Mouse (Mus musculus): ENCODE measurements around the gene Itih3. TPM values are rescaled to one million over a fixed set of nuclear protein-coding genes. Genes with fewer than 3 reads are reported as not detected.

The Itih3 gene
- total and polyA plus RNA-seq, 2 experiments from 2014 or later = 8.2 to 14.1 TPM

DNA sequence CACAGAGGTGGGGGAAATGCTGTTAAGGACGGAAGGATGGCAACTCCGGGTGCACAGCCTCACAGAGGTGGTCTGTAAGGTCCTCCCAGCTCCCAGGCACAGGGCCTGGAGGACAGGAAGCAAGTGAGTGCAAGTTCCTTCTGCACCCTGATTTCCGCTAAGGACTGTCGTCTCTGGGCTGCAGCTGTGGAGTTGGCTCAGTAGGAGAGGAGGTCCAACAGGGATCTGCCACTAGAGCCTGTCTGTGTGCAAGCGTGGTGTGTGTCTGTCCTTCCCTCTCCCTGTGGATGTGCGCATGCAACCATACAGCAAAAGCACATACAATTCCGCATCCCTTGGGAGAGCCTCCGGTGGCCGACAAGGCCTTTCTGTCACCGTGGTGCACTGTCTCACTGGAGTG is 47.1 kb downstream of the Itih3 start:
- no peak for ATAC-seq
- Histone ChIP-seq H3K36me3 (ENCODE audit: insufficient read depth, low read length) (peaks cover 15% of the 10 kb centered on the region), H3K27ac (no peak overlapping the region), H3K9ac (replicated peaks; ENCODE audit: low read length) (no peak overlapping the region), H3K4me2 (ENCODE audit: low read depth, low read length) (no peak overlapping the region), H3K4me1 (ENCODE audit: insufficient read depth, low read length) (no peaks in the 10 kb centered on the region), H3K27me3 (ENCODE audit: insufficient read depth, low read length) (no peaks in the 10 kb centered on the region), H3K9me3 (ENCODE audit: low read length) (no peaks in the 10 kb centered on the region), H3K4me3 (ENCODE audit: low read length) (no peak overlapping the region)
- DNase-seq (ENCODE audit: low spot score) = no peak
- 92% methylated on average over 10 of the region's 10 CpGs for WGBS
- TF ChIP-seq CTCF (IDR thresholded peaks at IDR 0.05; ENCODE audit: low read depth) = no peak

DNA sequence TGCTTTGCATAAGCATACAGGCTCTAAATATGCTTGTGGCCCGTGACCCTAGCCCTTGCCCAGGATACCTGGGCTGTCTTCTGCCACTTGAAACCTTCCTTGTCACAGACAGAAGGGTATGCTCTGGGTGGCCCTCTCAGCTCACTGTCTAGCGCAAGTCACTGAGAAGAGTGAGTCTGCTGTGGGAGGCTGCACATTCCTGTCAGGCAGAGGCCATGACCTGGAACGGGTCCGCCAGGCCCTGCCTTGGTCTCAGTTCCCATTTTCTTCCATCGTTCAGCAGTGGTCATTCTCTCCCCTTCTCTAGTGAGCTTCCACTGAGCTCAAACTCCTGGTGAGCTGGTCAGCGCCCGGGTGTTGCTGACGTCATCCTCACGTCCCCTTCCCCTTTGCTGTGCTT is 47.6 kb downstream of the Itih3 start:
- H3K36me3 ChIP-seq (ENCODE audit: insufficient read depth, low read length) = peaks cover 15% of the 10 kb centered on the region
- no peaks in the 10 kb centered on the region for H3K27me3 ChIP-seq (ENCODE audit: insufficient read depth, low read length)
- no peak overlapping the region for H3K9ac ChIP-seq (replicated peaks; ENCODE audit: low read length)
- WGBS = 87% methylated on average over 9 of the region's 9 CpGs
- TF ChIP-seq CTCF (IDR thresholded peaks at IDR 0.05; ENCODE audit: low read depth) = no peak
- H3K4me3 ChIP-seq (ENCODE audit: low read length) = no peak overlapping the region
- no peaks in the 10 kb centered on the region for H3K9me3 ChIP-seq (ENCODE audit: low read length)
- ATAC-seq (no peak), DNase-seq (ENCODE audit: low spot score) (no peak)
- H3K4me1 ChIP-seq (ENCODE audit: insufficient read depth, low read length) = no peaks in the 10 kb centered on the region
- no peak overlapping the region for H3K27ac ChIP-seq
- no peak overlapping the region for H3K4me2 ChIP-seq (ENCODE audit: low read depth, low read length)

- ATAC-seq (no peak), DNase-seq (ENCODE audit: low spot score) (no peak)
- no peaks in the 10 kb centered on the region for H3K4me1 ChIP-seq (ENCODE audit: insufficient read depth, low read length)
- H3K27me3 ChIP-seq (ENCODE audit: insufficient read depth, low read length) = no peaks in the 10 kb centered on the region
- H3K4me2 ChIP-seq (ENCODE audit: low read depth, low read length) = no peak overlapping the region
- no peak overlapping the region for H3K27ac ChIP-seq
- no peak overlapping the region for H3K9ac ChIP-seq (replicated peaks; ENCODE audit: low read length)
- WGBS = 87% methylated on average over 12 of the region's 12 CpGs
- peaks cover 15% of the 10 kb centered on the region for H3K36me3 ChIP-seq (ENCODE audit: insufficient read depth, low read length)
- H3K9me3 ChIP-seq (ENCODE audit: low read length) = no peaks in the 10 kb centered on the region
- no peak overlapping the region for H3K4me3 ChIP-seq (ENCODE audit: low read length)
- TF ChIP-seq CTCF (IDR thresholded peaks at IDR 0.05; ENCODE audit: low read depth) = no peak
These were observed 48.3 kb downstream of the Itih3 start for GRCm38 (mm10) chr14:30875130-30875865.

GRCm38 (mm10) chr14:30874095-30874700 is 49.4 kb downstream of the Itih3 start:
- Histone ChIP-seq H3K4me1 (ENCODE audit: insufficient read depth, low read length) (no peaks in the 10 kb centered on the region), H3K4me2 (ENCODE audit: low read depth, low read length) (no peak overlapping the region), H3K9ac (replicated peaks; ENCODE audit: low read length) (no peak overlapping the region), H3K9me3 (ENCODE audit: low read length) (no peaks in the 10 kb centered on the region), H3K36me3 (ENCODE audit: insufficient read depth, low read length) (peaks cover 16% of the 10 kb centered on the region), H3K27me3 (ENCODE audit: insufficient read depth, low read length) (no peaks in the 10 kb centered on the region), H3K27ac (no peak overlapping the region), H3K4me3 (ENCODE audit: low read length) (no peak overlapping the region)
- no peak for DNase-seq (ENCODE audit: low spot score)
- no peak for ATAC-seq
- no peak for TF ChIP-seq CTCF (IDR thresholded peaks at IDR 0.05; ENCODE audit: low read depth)
- 79% methylated on average over 18 of the region's 18 CpGs for WGBS

DNA sequence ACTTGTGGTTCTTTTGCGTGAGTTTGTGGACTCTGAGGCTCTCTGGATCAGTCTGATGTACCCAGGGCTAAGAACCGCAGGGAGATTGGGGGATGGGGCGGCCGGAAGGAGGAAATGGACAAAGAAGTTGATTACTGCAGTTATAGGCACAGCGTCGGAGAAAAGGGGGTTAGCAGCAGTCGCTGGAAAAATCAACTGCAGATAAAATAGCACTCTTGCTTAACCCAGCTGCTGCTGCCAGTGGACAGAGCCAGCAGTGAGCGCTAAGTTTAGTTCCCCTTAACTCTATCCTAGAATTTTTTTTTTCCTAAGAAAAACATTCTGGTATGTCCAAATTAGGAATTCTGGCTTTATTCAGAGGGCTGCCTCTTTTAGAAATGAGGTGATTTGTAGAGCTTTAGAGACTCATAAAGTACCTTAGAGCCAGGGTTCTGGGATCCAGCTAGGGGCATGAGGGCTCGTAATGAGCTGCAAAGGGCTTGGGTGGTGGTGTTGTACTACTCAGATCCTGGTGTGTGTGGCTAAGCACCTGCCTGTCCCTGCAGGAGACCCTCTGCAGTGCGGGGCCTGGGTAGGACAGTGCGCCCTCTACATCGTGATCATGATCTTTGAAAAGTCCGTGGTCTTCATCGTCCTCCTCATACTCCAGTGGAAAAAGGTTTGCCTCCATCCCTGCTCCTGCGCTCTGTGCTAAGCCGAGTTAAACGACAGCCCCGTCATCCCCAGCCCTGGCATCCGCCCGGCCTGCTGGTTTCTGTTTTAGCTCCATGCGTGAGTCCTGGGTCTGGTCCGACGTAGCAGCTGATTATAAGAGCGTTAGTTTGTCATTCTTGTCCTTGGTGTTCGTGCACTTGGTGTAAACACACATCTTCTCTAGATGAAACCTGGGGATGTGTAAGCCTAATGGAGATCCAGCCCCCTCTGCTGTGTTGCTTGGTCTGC is 53.1 kb downstream of the Itih3 start:
- H3K9me3 ChIP-seq (ENCODE audit: low read length) = no peaks in the 10 kb centered on the region
- H3K4me1 ChIP-seq (ENCODE audit: insufficient read depth, low read length) = no peaks in the 10 kb centered on the region
- H3K27me3 ChIP-seq (ENCODE audit: insufficient read depth, low read length) = no peaks in the 10 kb centered on the region
- no peak overlapping the region for H3K4me3 ChIP-seq (ENCODE audit: low read length)
- H3K4me2 ChIP-seq (ENCODE audit: low read depth, low read length) = no peak overlapping the region
- no peak for TF ChIP-seq CTCF (IDR thresholded peaks at IDR 0.05; ENCODE audit: low read depth)
- ATAC-seq (no peak), DNase-seq (ENCODE audit: low spot score) (no peak)
- H3K9ac ChIP-seq (replicated peaks; ENCODE audit: low read length) = no peak overlapping the region
- H3K27ac ChIP-seq = no peak overlapping the region
- 90% methylated on average over 25 of the region's 25 CpGs for WGBS
- H3K36me3 ChIP-seq (ENCODE audit: insufficient read depth, low read length) = peaks cover 28% of the 10 kb centered on the region

DNA sequence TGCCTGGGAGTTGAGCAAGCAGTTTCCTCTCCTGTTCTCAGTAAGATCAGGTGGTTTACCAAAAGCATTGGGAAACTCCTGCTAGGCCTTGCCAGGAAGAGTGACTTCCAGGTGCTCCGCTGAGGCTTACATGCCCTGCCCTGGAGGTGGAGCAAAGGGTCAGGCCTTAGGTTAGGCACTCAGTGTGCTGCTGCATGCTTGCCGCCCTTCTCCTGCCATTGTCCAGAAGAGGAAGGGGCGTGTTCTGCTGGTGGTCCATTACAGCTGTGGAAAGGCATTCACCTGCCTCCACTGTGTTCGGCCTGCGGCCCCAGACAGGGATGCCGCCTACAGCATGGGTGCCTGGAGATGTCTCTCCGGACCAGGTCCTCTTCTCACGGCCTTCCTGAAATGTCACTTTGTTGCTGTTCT is 54.2 kb downstream of the Itih3 start:
- TF ChIP-seq CTCF (IDR thresholded peaks at IDR 0.05; ENCODE audit: low read depth) = no peak
- no peaks in the 10 kb centered on the region for H3K9me3 ChIP-seq (ENCODE audit: low read length)
- DNase-seq (ENCODE audit: low spot score) = no peak
- no peaks in the 10 kb centered on the region for H3K27me3 ChIP-seq (ENCODE audit: insufficient read depth, low read length)
- no peak overlapping the region for H3K4me2 ChIP-seq (ENCODE audit: low read depth, low read length)
- no peak for ATAC-seq
- no peaks in the 10 kb centered on the region for H3K4me1 ChIP-seq (ENCODE audit: insufficient read depth, low read length)
- no peak overlapping the region for H3K9ac ChIP-seq (replicated peaks; ENCODE audit: low read length)
- H3K36me3 ChIP-seq (ENCODE audit: insufficient read depth, low read length) = peaks cover 34% of the 10 kb centered on the region
- H3K27ac ChIP-seq = no peak overlapping the region
- WGBS = 88% methylated on average over 8 of the region's 8 CpGs
- no peak overlapping the region for H3K4me3 ChIP-seq (ENCODE audit: low read length)

Data from hindbrain, postnatal 0 days (tissue).